Comparison of ENCODE assay signal across 15 mouse cellular contexts in genomic region chr6:52226569-52227257, GRCm38 (mm10). TPM values are rescaled to one million over a fixed set of nuclear protein-coding genes. Genes with fewer than 3 reads are reported as not detected.
DNase-seq lines count a peak whose midpoint lies in the region; ATAC-seq lines count a peak whose summit lies in the region.
"Had no signal": no experiment of that assay in that cellular context is flagged by ENCODE, and none has a peak within 500 bp of the region (broad histone marks: within the 10 kb centered on the region; RNA-seq: fewer than 3 reads in every experiment).

No protein-coding gene starts in this region.

- peak overlapping the region; percentile 84 for H3K9ac ChIP-seq in neural tube, embryonic 15.5 days (replicated peaks)
- H3K9ac ChIP-seq in hindbrain, embryonic 12.5 days: no peak overlapping the region
- H3K9ac ChIP-seq: midbrain, embryonic 15.5 days had no signal

- H3K4me1 ChIP-seq in neural tube, embryonic 15.5 days: peaks cover 33% of the 10 kb centered on the region
- peaks cover 6% of the 10 kb centered on the region; the same call in 1 of the 2 replicates for H3K4me1 ChIP-seq in hindbrain, embryonic 12.5 days

- peak overlapping the region; percentile 65 for H3K4me3 ChIP-seq in neural tube, embryonic 15.5 days (replicated peaks)
- no peak overlapping the region for H3K4me3 ChIP-seq in hindbrain, embryonic 12.5 days
- H3K4me3 ChIP-seq: forebrain, embryonic 10.5 days; midbrain, embryonic 15.5 days had no signal

- H3K27ac ChIP-seq in neural tube, embryonic 15.5 days (replicated peaks): peak overlapping the region; percentile 100
- H3K27ac ChIP-seq in hindbrain, embryonic 12.5 days: no peak overlapping the region
- H3K27ac ChIP-seq: forebrain, embryonic 10.5 days; midbrain, embryonic 15.5 days had no signal

- H3K9me3 ChIP-seq in neural tube, embryonic 15.5 days (replicated peaks): no peaks in the 10 kb centered on the region
- no peaks in the 10 kb centered on the region for H3K9me3 ChIP-seq in hindbrain, embryonic 12.5 days (replicated peaks)
- H3K9me3 ChIP-seq: forebrain, embryonic 10.5 days; midbrain, embryonic 15.5 days had no signal

- DNase-seq in embryo, embryonic 10 days (ENCODE audit: low spot score): peak; percentile 46
- DNase-seq in embryo, embryonic 11 days: no peak
- peak; percentile 42 for DNase-seq in urinary bladder, postnatal 14 days (ENCODE audit: low spot score)
- no peak for DNase-seq in urinary bladder, postnatal 4 days (ENCODE audit: low spot score in 2 of 2)
- peak; percentile 41 to 80 for DNase-seq in kidney, postnatal 25 days
- DNase-seq: lung, adult 18-20 months; thymus, postnatal 25 days had no signal

- H3K4me2 ChIP-seq in neural tube, embryonic 15.5 days: peak overlapping the region; percentile 85
- H3K4me2 ChIP-seq in hindbrain, embryonic 12.5 days (replicated peaks): no peak overlapping the region
- H3K4me2 ChIP-seq: midbrain, embryonic 15.5 days had no signal

- H3K27me3 ChIP-seq in neural tube, embryonic 15.5 days (replicated peaks): no peaks in the 10 kb centered on the region
- peaks cover 94% of the 10 kb centered on the region for H3K27me3 ChIP-seq in hindbrain, embryonic 12.5 days

- WGBS in neural tube, embryonic 15.5 days: 3% methylated on average over 26 of the region's 26 CpGs
- 2% methylated on average over 26 of the region's 26 CpGs for WGBS in hindbrain, embryonic 12.5 days

- no peaks in the 10 kb centered on the region for H3K36me3 ChIP-seq in neural tube, embryonic 15.5 days
- H3K36me3 ChIP-seq in hindbrain, embryonic 12.5 days: no peaks in the 10 kb centered on the region
- H3K36me3 ChIP-seq: forebrain, embryonic 10.5 days; midbrain, embryonic 15.5 days had no signal

- peak; percentile 14 for ATAC-seq in neural tube, embryonic 15.5 days (ENCODE audit: low FRiP score)
- no peak for ATAC-seq in hindbrain, embryonic 12.5 days (ENCODE audit: low FRiP score)
- ATAC-seq in erythroblast, adult 5-6 weeks (replicated peaks; ENCODE audit: low FRiP score, poor library complexity, severe bottlenecking): no peak
- ATAC-seq: midbrain, embryonic 15.5 days had no signal

RNA-seq across cellular contexts. Expression of gene Hoxa9, which starts 4.2 kb away (rescaled TPM):
- polyA plus RNA-seq in neural tube, embryonic 15.5 days (2015; fragmentation: Nextera tagmentation; extraction: Ambion mirVana): 64.3 and 77.5 TPM in 2 replicates
- 0.12 TPM in 1 of 2 replicates, not detected in the other for polyA plus RNA-seq in hindbrain, embryonic 12.5 days (2016; fragmentation: Nextera tagmentation; extraction: Ambion mirVana)
- 3.3 TPM in 1 of 2 replicates, not detected in the other for total RNA-seq in erythroblast, adult 5-6 weeks (2015; ENCODE audit: low replicate concordance)
- total RNA-seq in erythroblast, adult 5-6 weeks (2017; ENCODE audit: low replicate concordance): 2.5 and 4.0 TPM in 2 replicates
- total RNA-seq: heart, adult 18-20 months had no signal
- polyA plus RNA-seq: forebrain, embryonic 10.5 days; midbrain, embryonic 15.5 days had no signal

RNA-seq across cellular contexts. Expression of gene Hoxa7, which starts 5.1 kb away (rescaled TPM):
- polyA plus RNA-seq in neural tube, embryonic 15.5 days (2015; fragmentation: Nextera tagmentation; extraction: Ambion mirVana): 86.8 and 109 TPM in 2 replicates
- 0.79 and 1.0 TPM in 2 replicates for polyA plus RNA-seq in hindbrain, embryonic 12.5 days (2016; fragmentation: Nextera tagmentation; extraction: Ambion mirVana)
- 0.77 and 2.5 TPM in 2 replicates for total RNA-seq in erythroblast, adult 5-6 weeks (2015; ENCODE audit: low replicate concordance)
- 1.3 and 2.1 TPM in 2 replicates for total RNA-seq in erythroblast, adult 5-6 weeks (2017; ENCODE audit: low replicate concordance)
- polyA plus RNA-seq: forebrain, embryonic 10.5 days; midbrain, embryonic 15.5 days had no signal

RNA-seq across cellular contexts. Expression of gene Gm28308, which starts 13.6 kb away (rescaled TPM):
- not detected in 2 replicates for polyA plus RNA-seq in neural tube, embryonic 15.5 days (2015; fragmentation: Nextera tagmentation; extraction: Ambion mirVana)
- polyA plus RNA-seq in hindbrain, embryonic 12.5 days (2016; fragmentation: Nextera tagmentation; extraction: Ambion mirVana): not detected in 2 replicates
- not detected in 2 replicates for total RNA-seq in erythroblast, adult 5-6 weeks (2015; ENCODE audit: low replicate concordance)
- not detected in 2 replicates for total RNA-seq in erythroblast, adult 5-6 weeks (2017; ENCODE audit: low replicate concordance)
- total RNA-seq: common myeloid progenitor, adult 5-6 weeks; heart, adult 18-20 months; hematopoietic stem cell, adult 5-6 weeks had no signal
- polyA plus RNA-seq: forebrain, embryonic 10.5 days; midbrain, embryonic 15.5 days had no signal

RNA-seq across cellular contexts. Expression of gene Hoxa3, which starts 13.6 kb away (rescaled TPM):
- polyA plus RNA-seq in neural tube, embryonic 15.5 days (2015; fragmentation: Nextera tagmentation; extraction: Ambion mirVana): 10.7 and 14.6 TPM in 2 replicates
- 13.7 and 19.5 TPM in 2 replicates for polyA plus RNA-seq in hindbrain, embryonic 12.5 days (2016; fragmentation: Nextera tagmentation; extraction: Ambion mirVana)
- total RNA-seq in erythroblast, adult 5-6 weeks (2015; ENCODE audit: low replicate concordance): not detected in 2 replicates
- not detected in 2 replicates for total RNA-seq in erythroblast, adult 5-6 weeks (2017; ENCODE audit: low replicate concordance)
- polyA plus RNA-seq: forebrain, embryonic 10.5 days; midbrain, embryonic 15.5 days had no signal

RNA-seq across cellular contexts. Expression of gene Hoxa10, which starts 13.9 kb away (rescaled TPM):
- 48.9 and 69.7 TPM in 2 replicates for polyA plus RNA-seq in neural tube, embryonic 15.5 days (2015; fragmentation: Nextera tagmentation; extraction: Ambion mirVana)
- polyA plus RNA-seq in hindbrain, embryonic 12.5 days (2016; fragmentation: Nextera tagmentation; extraction: Ambion mirVana): not detected in 2 replicates
- not detected in 2 replicates for total RNA-seq in erythroblast, adult 5-6 weeks (2015; ENCODE audit: low replicate concordance)
- total RNA-seq in erythroblast, adult 5-6 weeks (2017; ENCODE audit: low replicate concordance): not detected in 2 replicates
- total RNA-seq: heart, adult 18-20 months had no signal
- polyA plus RNA-seq: forebrain, embryonic 10.5 days had no signal

Comparison
In these comparisons a context has a peak if more than half of its experiments do, and no peak if none do; other contexts are left out.
1. DNase-seq: peak in embryo, embryonic 10 days (single experiment), urinary bladder, postnatal 14 days (single experiment) and kidney, postnatal 25 days (2 of 2); none in embryo, embryonic 11 days (single experiment) and urinary bladder, postnatal 4 days (0 of 2).
2. RNA of gene Hoxa9, which starts 4.2 kb away (polyA plus RNA-seq): 64.3 to 77.5 TPM in neural tube, embryonic 15.5 days; 0.12 TPM in hindbrain, embryonic 12.5 days; every median in the first group is over 10 times any median in the second.
3. RNA of gene Hoxa7, which starts 5.1 kb away (polyA plus RNA-seq): 86.8 to 109 TPM in neural tube, embryonic 15.5 days; 0.79 to 1.0 TPM in hindbrain, embryonic 12.5 days; every median in the first group is over 10 times any median in the second.